Mouse (Mus musculus) limb, embryonic 10.5 days (tissue): ENCODE results near the gene Rims3. TPM values are rescaled to one million over a fixed set of nuclear protein-coding genes. Genes with fewer than 3 reads are reported as not detected.
A peak's percentile ranks its signal among the peaks of the same experiment; 100 is the strongest.

Experiments
- DNase-seq: peaks from one replicate; pipeline ENCODE4 v3.0.0-alpha.2; 2017; ENCODE audit warnings: low spot score
- H3K27ac ChIP-seq: fragments of 300-500 bp; sonication (generic); 2 replicates; pipeline ENCODE4 v1.5.1; 2016; ENCODE audit warnings: mild to moderate bottlenecking
- H3K27me3 ChIP-seq: fragments of 300-500 bp; sonication (generic); 2 replicates; pipeline ENCODE4 v1.6.1; 2016; ENCODE audit warnings: low read depth, mild to moderate bottlenecking; ENCODE audit not compliant: poor library complexity, severe bottlenecking
- H3K36me3 ChIP-seq: fragments of 300-500 bp; sonication (generic); 2 replicates; pipeline ENCODE4 v1.6.1; 2016; ENCODE audit warnings: mild to moderate bottlenecking, moderate library complexity
- H3K4me1 ChIP-seq: fragments of 300-500 bp; sonication (generic); 2 replicates; pipeline ENCODE4 v1.6.1; 2016
- H3K4me3 ChIP-seq: fragments of 300-500 bp; sonication (generic); 2 replicates; pipeline ENCODE4 v1.5.1; 2016; ENCODE audit warnings: mild to moderate bottlenecking, moderate library complexity
- H3K9me3 ChIP-seq: fragments of 300-500 bp; sonication (generic); replicated peaks from 2 replicates; pipeline ENCODE4 v1.6.1; 2016; ENCODE audit warnings: mild to moderate bottlenecking
- WGBS: fragments of 180-500 bp; shearing (Covaris S2); methylation state at CpG from one replicate; pipeline ENCODE4 v1.1.7; 2016; 5-methylcytosine and 5-hydroxymethylcytosine counted together
- polyA plus RNA-seq: library from polyadenylated mRNA; unstranded; fragments of >200 nt; fragmentation: Nextera tagmentation; extraction: Ambion mirVana; gene quantifications from 2 replicates; pipeline ENCODE4 v1.2.1, GENCODE M21; 2016

The Rims3 gene
- polyA plus RNA-seq, 1 experiment from 2014 or later, result 0.39 TPM

DNA sequence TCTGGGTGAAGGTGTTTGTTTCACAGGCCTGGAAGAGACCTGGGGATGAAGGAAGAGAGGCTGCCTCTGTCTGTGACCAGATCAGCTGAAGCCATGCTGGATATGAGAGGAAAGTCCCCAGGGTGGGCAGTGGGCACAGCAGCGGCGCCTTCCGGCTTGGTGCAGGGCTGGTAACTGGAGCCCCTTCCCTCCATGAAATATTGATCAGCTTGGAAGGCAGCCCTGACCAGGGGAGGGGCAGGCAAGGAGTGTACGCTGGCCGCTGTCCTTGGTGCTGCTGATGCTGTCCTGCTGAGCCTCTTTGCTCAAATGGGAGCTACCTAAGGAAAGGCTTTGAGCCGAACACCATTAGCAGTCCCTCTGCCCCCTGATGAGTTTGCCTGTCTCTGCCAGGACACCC lies 11.6 kb downstream of the Rims3 start:
- H3K27me3 ChIP-seq, result no peaks in the 10 kb centered on the region
- DNase-seq, result peak; percentile 85
- no peaks in the 10 kb centered on the region for H3K9me3 ChIP-seq
- 6% methylated on average over 6 of the region's 6 CpGs for WGBS
- H3K4me1 ChIP-seq, result peaks cover 6% of the 10 kb centered on the region; the same call in 1 of the 2 replicates
- no peaks in the 10 kb centered on the region for H3K36me3 ChIP-seq
- no peak overlapping the region for H3K4me3 ChIP-seq
- no peak overlapping the region for H3K27ac ChIP-seq

DNA sequence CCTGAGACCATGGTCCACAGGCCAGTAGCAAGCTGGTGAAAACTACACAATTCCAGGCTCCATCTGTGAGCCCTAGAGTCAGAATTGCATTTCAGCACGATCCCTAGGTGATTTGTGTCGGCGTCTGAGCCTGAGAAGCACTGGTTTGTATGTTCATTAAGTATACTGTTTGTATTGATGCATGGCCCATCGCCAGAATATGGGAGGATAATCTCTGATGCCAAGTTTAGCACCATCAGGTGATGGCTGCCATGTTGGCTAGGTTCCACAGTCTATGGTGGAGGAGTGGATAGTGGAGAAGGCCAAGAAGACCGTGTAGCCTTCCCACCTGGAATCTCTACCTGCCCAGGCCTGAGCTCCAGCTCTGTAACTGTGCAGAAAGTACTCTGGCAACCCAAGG lies 13.6 kb downstream of the Rims3 start:
- Histone ChIP-seq H3K4me3 (no peak overlapping the region), H3K27ac (no peak overlapping the region), H3K27me3 (no peaks in the 10 kb centered on the region), H3K4me1 (peaks cover 6% of the 10 kb centered on the region; the same call in 1 of the 2 replicates), H3K9me3 (no peaks in the 10 kb centered on the region), H3K36me3 (no peaks in the 10 kb centered on the region)
- no peak for DNase-seq
- 80% methylated on average over 5 of the region's 5 CpGs for WGBS

DNA sequence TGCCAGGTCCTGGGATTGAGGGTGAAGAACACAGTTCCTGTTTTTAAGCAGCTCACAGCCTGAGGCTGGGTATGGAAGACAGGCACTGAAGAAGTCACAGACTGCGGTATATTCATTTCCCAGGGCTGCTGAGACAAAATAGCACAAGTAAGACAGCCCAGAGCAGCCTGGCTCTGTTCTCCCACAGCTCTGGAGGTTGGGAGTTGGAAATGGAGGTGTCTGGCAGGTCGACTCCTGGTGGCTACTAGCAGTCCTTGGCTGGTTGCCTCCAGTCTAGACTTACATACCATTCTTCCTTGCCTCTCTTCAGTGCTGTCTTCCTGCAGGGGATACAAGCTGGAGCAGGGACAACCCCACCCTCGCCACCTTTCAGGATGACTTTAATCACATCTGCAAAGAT lies 14.4 kb downstream of the Rims3 start:
- H3K4me1 ChIP-seq, result peaks cover 6% of the 10 kb centered on the region; the same call in 1 of the 2 replicates

GRCm38 (mm10) chr4:120870262-120870748 lies 15.7 kb downstream of the Rims3 start:
- Histone ChIP-seq H3K4me1 (peaks cover 6% of the 10 kb centered on the region; the same call in 1 of the 2 replicates), H3K4me3 (no peak overlapping the region), H3K27ac (no peak overlapping the region), H3K9me3 (no peaks in the 10 kb centered on the region), H3K27me3 (no peaks in the 10 kb centered on the region), H3K36me3 (no peaks in the 10 kb centered on the region)
- DNase-seq, result no peak
- 74% methylated on average over 7 of the region's 7 CpGs for WGBS

More for the DNA sequence above, 14.4 kb downstream of the Rims3 start:
- Histone ChIP-seq H3K4me3 (no peak overlapping the region), H3K27me3 (no peaks in the 10 kb centered on the region), H3K27ac (no peak overlapping the region), H3K36me3 (no peaks in the 10 kb centered on the region), H3K9me3 (no peaks in the 10 kb centered on the region)
- WGBS, result 80% methylated on average over 3 of the region's 3 CpGs
- no peak for DNase-seq

DNA sequence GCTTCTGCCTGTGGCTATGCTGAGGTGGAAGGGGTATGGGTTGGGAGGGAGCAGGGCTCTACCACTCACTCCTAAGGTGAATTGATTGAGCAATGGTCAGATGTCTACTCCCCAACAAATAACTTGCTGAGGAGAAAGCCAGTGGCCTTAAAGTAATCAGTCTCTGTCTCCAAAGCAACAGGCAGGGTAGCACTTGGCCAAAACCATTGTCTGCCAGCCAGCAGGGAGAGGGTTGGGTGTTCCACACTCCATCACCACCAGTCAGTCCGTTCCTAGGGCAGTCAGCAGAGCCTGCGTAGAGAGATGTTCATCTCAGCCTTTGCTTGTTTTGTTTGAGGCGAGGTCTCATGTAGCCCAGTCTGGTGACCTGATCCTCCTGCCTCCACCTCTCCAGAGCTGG lies 21.3 kb downstream of the Rims3 start:
- H3K4me1 ChIP-seq, result 0 out of 2 replicates have a peak, but pooled peaks cover 2% of the 10 kb centered on the region
- 82% methylated on average over 3 of the region's 3 CpGs for WGBS
- no peaks in the 10 kb centered on the region for H3K36me3 ChIP-seq
- H3K27ac ChIP-seq, result no peak overlapping the region
- H3K27me3 ChIP-seq, result no peaks in the 10 kb centered on the region
- H3K4me3 ChIP-seq, result no peak overlapping the region
- no peak for DNase-seq
- no peaks in the 10 kb centered on the region for H3K9me3 ChIP-seq

GRCm38 (mm10) chr4:120878728-120879127 lies 24.1 kb downstream of the Rims3 start:
- H3K27ac ChIP-seq, result no peak overlapping the region
- H3K4me1 ChIP-seq, result peaks cover 16% of the 10 kb centered on the region
- H3K27me3 ChIP-seq, result 0 out of 2 replicates have a peak, but pooled peaks cover 4% of the 10 kb centered on the region
- no peaks in the 10 kb centered on the region for H3K36me3 ChIP-seq
- no peak overlapping the region for H3K4me3 ChIP-seq
- no peak for DNase-seq
- no peaks in the 10 kb centered on the region for H3K9me3 ChIP-seq
- 81% methylated on average over 3 of the region's 3 CpGs for WGBS

DNA sequence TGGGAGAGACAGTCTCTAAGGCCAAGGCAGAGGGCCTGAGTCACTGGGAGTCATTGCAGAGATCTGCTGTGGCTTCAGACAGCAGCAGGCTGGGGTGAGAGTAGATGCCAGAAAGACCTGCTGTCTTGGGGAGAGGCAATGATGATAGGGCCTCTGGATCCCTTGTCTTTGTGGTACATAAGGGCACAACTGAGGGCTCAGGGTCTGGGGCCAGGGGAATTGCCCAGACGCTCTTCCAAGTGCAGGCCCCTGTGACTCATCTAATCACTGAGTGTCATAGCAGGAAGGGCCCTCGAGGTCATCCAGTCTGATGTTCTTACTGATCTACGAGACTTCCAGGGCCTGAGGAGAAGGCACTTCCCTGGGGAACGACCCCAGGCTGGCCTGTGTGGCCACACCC lies 24.8 kb downstream of the Rims3 start:
- 25% methylated on average over 4 of the region's 4 CpGs for WGBS
- no peak overlapping the region for H3K4me3 ChIP-seq
- H3K9me3 ChIP-seq, result no peaks in the 10 kb centered on the region
- no peak for DNase-seq
- peaks cover 16% of the 10 kb centered on the region for H3K4me1 ChIP-seq
- no peak overlapping the region for H3K27ac ChIP-seq
- H3K27me3 ChIP-seq, result 0 out of 2 replicates have a peak, but pooled peaks cover 4% of the 10 kb centered on the region
- H3K36me3 ChIP-seq, result no peaks in the 10 kb centered on the region

DNA sequence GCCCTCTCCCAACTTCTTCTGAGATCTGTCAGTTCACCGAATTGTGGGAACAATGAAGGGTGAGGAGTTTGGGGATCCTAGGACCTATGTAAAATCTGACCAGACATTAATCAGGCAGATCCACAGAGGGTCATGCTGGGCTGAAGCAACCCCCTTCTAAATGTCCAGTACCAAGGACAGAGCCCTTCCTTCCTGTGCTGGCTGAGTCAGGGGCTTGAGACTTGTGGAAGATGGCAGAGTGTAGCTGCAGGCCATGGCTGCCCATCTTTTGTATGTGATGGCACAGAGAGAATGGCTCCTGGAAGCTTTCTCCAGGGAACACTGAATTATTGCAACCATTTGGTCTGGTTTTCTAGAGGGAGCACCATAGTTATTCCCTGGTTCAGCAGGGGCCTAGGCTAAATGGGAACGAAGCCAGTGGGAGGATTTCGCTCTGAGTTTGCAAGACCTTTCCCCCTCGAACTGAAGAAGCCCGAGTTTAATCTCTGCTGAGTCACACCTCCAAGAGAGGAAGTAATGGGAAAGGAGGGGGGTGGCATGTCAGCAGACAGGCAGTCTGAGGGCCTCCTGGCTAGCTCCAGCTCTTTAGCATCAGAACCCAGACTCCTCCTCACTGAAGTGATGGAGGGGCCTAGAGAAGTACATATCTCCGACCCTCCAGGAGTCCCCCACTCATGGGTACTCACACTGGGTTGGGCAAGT lies 26.3 kb downstream of the Rims3 start:
- no peaks in the 10 kb centered on the region for H3K36me3 ChIP-seq
- H3K4me1 ChIP-seq, result peaks cover 25% of the 10 kb centered on the region
- H3K9me3 ChIP-seq, result no peaks in the 10 kb centered on the region
- no peak for DNase-seq
- 62% methylated on average over 6 of the region's 6 CpGs for WGBS
- no peak overlapping the region for H3K27ac ChIP-seq
- no peak overlapping the region for H3K4me3 ChIP-seq
- 0 out of 2 replicates have a peak, but pooled peaks cover 4% of the 10 kb centered on the region for H3K27me3 ChIP-seq

GRCm38 (mm10) chr4:120882002-120882625 lies 27.5 kb downstream of the Rims3 start:
- Histone ChIP-seq H3K36me3 (no peaks in the 10 kb centered on the region), H3K9me3 (no peaks in the 10 kb centered on the region), H3K27me3 (0 out of 2 replicates have a peak, but pooled peaks cover 4% of the 10 kb centered on the region), H3K4me1 (peaks cover 36% of the 10 kb centered on the region), H3K4me3 (no peak overlapping the region), H3K27ac (no peak overlapping the region)
- DNase-seq, result no peak
- WGBS, result 47% methylated on average over 5 of the region's 5 CpGs

DNA sequence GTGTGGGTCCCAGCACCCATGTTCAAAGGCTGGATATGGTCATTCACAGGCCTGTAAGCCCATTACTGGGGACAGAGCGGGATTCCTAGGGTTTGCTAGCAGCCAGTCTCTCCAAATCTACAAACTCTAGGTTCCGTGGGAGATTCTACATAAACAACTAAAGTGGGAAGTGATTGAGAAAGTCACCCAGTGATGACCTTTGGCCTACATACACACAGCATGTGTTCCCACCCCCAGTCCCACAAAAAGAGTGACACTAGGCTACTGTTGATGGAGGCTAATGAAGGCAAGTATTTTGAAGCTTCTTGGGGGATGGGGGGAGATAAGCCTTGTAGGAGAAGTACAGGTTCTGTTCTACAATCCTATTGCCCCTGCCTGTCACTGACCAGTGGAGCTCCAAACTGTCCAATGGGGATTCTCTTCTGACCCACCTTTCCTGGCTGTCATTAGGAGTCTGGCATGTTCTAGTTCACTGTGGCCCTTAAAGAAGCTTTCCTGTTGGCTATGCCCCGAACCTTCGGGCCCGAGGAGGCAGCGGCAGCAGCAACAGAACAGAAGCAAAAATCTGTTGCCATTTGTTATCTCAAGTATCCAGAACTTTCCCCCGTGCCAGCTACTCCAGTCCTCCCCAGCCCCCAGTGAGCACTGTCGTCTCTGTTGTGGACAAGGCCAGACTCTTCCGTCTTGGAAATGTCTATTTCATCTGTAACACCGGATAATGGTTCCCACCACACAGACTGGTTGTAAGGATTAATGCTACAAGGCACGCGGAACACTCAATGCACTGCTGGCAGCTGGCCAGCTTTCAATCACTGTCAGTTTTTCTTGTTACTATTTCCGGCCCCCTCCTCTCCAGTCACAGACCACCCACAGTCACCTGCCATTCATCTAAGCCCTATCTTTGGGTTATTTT lies 30.8 kb downstream of the Rims3 start:
- H3K4me3 ChIP-seq, result no peak overlapping the region
- no peak for DNase-seq
- H3K9me3 ChIP-seq, result no peaks in the 10 kb centered on the region
- H3K27ac ChIP-seq, result no peak overlapping the region
- H3K4me1 ChIP-seq, result peaks cover 61% of the 10 kb centered on the region
- no peaks in the 10 kb centered on the region for H3K36me3 ChIP-seq
- H3K27me3 ChIP-seq, result 0 out of 2 replicates have a peak, but pooled peaks cover 4% of the 10 kb centered on the region
- 57% methylated on average over 13 of the region's 13 CpGs for WGBS

GRCm38 (mm10) chr4:120886131-120886530 lies 31.5 kb downstream of the Rims3 start:
- no peak for DNase-seq
- H3K4me1 ChIP-seq, result peaks cover 63% of the 10 kb centered on the region
- 53% methylated on average over 4 of the region's 4 CpGs for WGBS

DNA sequence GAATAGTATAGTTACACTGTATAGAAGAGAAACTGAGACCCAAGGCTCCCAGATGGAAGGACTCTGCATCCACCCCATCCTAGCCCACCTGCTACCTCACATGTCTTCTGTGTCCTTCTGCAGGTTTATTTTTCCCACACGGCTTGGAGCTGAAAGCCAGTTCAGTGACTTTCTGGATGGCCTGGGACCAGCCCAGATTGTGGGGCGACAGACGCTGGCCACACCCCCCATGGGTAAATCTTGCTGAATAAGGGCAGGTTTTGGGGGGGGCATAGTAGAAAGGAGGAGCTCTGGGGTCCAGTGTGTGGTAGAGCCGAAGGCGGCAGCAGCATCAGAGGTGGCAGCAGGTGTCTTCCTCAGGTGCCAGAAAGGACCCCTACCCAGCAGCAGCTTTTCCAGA lies 32.2 kb downstream of the Rims3 start:
- Histone ChIP-seq H3K4me3 (no peak overlapping the region), H3K4me1 (peaks cover 69% of the 10 kb centered on the region), H3K9me3 (no peaks in the 10 kb centered on the region), H3K36me3 (no peaks in the 10 kb centered on the region), H3K27me3 (0 out of 2 replicates have a peak, but pooled peaks cover 4% of the 10 kb centered on the region), H3K27ac (no peak overlapping the region)
- 83% methylated on average over 5 of the region's 5 CpGs for WGBS
- no peak for DNase-seq

More at GRCm38 (mm10) chr4:120886131-120886530, 31.5 kb downstream of the Rims3 start:
- Histone ChIP-seq H3K9me3 (no peaks in the 10 kb centered on the region), H3K36me3 (no peaks in the 10 kb centered on the region), H3K27ac (no peak overlapping the region), H3K27me3 (0 out of 2 replicates have a peak, but pooled peaks cover 4% of the 10 kb centered on the region), H3K4me3 (no peak overlapping the region)
